Mouse (Mus musculus): ENCODE data around the gene Gpsm3. TPM values are rescaled to one million over a fixed set of nuclear protein-coding genes. Genes with fewer than 3 reads are reported as not detected.

Gpsm3 gene
- polyA plus RNA-seq, 1 experiment: 10.0 TPM

DNA sequence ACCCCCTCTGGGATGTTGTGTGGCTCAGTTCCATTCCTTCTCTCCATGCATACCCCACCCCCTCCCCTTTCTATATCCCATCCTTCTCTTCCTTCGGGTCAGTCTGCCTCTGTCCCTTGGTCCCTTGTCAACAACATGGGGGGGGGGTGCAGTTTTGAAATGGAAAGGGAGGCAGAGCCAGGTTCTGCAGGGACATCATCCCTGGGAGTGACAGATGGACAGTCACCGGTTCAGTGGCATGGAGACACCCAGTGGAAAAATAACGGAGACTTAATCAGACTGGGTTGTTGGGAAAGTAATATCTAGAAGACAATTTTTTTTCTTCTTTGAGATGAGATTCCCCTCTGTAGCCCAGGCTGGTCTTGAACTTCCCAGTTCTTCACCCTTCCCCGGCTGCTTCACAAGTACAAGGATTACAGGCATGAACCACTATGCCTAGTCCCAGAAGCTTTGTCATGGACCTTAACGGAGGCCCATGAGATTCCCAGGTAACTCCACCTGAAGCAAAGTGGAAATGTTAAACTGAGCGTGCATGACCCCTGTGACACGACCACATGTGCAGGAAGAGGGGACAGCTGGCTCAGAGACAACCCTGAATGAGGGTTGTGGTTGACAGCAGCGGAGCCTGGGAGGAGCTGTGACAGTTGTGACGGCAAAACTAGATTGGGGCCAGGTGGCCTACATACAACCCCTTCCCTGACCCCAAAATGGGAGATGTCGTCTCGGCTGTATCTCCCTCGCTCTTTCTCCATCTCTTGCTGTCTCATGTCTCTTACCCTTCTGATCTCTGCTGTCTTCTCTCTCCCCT lies 40.4 kb downstream of the Gpsm3 start:
- no peak for DNase-seq (ENCODE audit: low read depth)

DNA sequence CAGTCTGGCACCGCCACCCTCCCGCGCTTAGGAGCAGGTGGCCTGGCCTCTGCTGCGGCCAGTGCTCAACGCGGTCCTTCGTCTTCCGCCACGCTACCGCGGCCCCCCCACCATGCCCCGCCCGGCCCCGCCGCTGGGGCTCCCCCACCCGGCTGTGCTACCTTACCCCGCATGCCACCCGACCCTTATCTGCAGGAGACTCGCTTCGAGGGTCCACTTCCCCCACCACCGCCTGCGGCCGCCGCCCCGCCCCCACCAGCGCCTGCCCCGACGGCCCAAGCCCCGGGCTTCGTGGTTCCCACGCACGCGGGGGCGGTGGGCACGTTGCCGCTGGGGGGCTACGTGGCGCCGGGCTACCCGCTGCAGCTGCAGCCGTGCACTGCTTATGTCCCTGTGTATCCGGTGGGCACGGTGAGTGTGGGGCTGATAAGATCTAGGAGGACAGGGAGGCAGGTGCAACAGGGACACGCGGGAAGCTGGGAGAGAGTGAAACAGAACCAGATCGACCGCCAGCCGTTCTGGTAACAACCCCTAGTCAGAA lies 41.2 kb downstream of the Gpsm3 start:
- DNase-seq (ENCODE audit: low read depth): no peak

DNA sequence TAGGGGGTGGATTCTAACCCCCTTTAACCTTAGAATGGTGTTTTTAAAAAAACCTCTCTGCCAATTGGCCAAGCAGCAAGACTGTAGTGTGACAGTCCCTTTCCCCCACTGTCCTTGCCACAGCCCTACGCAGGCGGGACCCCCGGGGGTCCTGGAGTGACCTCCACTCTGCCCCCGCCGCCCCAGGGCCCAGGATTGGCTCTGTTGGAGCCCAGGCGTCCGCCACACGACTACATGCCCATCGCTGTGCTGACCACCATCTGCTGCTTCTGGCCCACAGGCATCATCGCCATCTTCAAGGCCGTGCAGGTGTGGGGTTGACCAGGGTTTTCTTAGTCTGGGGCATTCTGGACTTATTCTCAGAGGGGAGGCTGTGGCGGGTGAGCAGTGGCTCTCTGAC lies 42.0 kb downstream of the Gpsm3 start:
- DNase-seq (ENCODE audit: low read depth): no peak

DNA sequence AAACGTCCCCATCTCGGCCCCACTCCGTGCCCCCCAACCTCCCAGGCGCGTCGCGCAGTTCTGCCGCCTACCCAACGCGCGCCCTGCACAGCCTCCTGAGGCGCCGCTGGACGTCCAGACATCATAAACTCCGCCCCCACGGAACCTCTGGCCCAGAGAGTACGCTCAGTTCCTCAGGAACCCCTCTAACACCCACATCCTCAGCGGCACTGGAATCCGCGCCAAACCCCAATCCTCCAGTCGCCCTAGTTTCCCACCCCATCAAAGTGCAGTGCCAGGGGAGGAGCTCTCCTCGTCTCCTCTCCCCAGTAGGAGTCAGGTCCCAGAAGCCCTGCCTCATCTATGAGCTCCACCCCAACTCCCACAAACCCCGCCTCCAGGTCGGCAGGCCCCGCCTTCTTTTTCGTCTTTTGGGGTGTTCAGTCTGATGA lies 42.7 kb downstream of the Gpsm3 start:
- DNase-seq (ENCODE audit: low read depth): no peak

DNA sequence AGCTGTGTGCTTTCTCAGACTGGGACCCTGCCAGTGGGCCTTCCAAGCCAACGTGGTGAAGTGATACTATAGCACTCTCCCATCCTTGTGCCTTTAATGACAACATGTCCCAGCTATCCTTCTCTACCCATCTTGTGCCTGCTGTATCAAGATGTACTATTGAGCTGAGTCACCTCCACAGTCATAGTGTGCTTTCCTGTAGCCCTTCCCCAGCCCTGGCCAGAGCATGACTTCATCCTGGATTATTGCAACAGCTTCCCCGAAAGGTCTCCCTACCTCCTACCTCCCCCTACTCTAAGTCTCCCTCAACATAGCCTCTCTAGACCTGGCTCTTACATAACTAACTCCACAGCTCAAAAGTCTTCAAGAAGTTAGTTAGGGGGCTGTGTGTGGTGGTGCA lies 46.1 kb downstream of the Gpsm3 start:
- DNase-seq (ENCODE audit: low read depth): no peak

DNA sequence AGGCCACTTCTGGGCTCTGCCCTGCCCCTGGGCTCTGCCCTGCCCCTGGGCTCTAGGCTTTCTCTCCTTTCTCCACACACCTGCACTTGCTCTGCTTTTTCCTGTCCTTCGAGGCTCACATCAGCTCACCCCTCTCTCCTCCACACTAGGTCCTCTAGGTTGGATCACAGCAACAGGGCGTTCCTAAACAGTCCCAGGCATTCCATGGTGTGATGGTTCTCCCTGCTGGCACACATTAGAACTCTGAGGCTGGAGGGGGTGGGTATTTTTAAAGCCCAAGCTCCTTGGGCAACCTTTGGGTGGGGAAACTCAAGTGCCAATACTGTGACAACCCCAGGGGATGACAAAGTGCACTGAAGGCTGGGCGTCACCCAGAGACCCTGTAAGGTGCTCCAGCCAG lies 47.9 kb downstream of the Gpsm3 start:
- no peak for DNase-seq (ENCODE audit: low read depth)

DNA sequence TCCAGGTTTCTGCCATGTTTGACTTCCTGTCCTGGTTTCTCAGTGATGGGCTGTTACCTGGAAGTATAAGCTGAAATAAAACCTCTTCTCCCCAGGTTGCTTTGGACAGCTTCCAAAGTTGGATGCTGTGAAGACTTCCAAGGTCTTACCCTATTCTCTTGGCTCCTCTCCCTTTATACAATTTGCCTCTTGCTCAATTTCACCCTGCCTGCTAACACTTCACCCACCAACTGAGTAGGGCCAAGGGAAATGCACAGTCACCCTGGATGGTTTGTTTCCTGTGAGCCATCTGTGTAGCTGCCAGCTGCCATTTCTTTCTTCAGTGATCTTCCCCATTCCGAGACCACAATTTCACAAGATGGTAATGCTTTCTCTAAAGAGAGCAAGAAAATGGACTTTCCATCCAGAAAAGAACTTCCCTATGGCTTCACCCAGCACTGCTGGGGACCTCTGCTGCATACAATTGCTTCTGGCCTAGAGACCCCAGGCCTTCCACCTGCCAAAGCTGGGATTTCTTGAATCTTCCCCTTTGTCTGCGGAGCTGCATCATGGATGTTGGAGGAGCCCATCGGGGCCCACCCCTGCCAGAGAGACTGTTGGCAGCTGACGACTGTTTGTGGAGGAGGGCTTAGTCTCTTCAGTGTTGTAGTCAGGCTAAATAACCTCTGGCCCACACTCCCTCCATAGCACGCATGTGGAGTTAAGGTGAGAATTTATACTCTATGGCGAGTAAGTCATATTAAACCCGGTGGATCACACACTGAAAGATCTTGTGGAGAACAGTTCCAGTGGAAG lies 50.1 kb downstream of the Gpsm3 start:
- peak; percentile 83 for DNase-seq (ENCODE audit: low read depth)

DNA sequence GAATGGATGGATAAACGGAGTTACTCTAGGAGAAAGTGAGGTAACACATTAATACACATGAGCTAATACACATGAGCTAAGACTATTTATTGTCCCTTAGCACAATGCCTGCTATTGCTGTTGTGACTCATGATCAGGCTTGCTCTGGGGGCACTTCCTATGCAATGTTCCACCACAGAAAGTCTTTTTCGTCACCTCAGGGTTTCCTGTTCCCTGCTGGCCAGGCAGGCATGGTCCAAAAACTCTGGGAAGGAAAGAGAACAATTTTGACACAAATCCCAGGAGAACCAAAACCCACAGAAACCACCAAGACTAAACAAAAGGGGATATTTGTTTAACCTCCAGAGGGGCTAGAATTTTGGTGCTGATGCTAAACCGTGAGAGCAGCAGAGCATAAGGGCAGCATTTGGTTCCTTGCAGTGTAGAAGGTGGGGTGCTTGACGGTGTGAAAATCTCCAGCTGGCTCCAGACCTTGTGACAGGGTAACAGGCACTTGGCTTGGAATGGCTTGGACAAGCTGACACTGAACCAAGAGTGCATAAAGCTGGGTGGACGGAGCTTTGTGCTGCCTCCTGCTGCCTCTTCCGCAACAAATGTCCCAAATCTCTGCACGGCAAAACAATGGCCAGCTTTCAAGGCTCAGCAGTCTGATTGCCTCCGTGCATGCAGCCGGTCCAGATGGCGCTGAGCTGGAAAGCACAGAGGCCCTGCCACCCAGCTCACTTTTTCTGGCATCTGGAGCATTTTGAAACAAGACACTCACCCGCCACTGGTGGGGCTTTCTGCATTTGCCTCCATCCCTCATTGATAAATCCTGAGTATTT lies 51.4 kb downstream of the Gpsm3 start:
- DNase-seq (ENCODE audit: low read depth): no peak

Other genes starting within 250 kb of the Gpsm3 start
- gene Btnl2, start 235.0 kb upstream of the Gpsm3 start, polyA plus RNA-seq (2012; rRNA removed): 0.62 and 0.66 TPM in 2 replicates
- 0.06 and 0.07 TPM in 2 replicates for gene Btnl1, start 212.7 kb upstream of the Gpsm3 start, polyA plus RNA-seq (2012; rRNA removed)
- gene BC051142, start 191.0 kb upstream of the Gpsm3 start, polyA plus RNA-seq (2012; rRNA removed): 3.0 and 3.2 TPM in 2 replicates
- gene Btnl4, start 112.5 kb upstream of the Gpsm3 start, polyA plus RNA-seq (2012; rRNA removed): 0.11 TPM in 1 of 2 replicates, not detected in the other
- not detected in 2 replicates for gene Btnl6, start 72.5 kb upstream of the Gpsm3 start, polyA plus RNA-seq (2012; rRNA removed)
- gene Notch4, start 25.5 kb upstream of the Gpsm3 start, polyA plus RNA-seq (2012; rRNA removed): 18.2 and 28.9 TPM in 2 replicates
- 51.3 and 59.8 TPM in 2 replicates for gene Pbx2, start 1.5 kb downstream of the Gpsm3 start, polyA plus RNA-seq (2012; rRNA removed)
- gene Ager, start 8.1 kb downstream of the Gpsm3 start, polyA plus RNA-seq (2012; rRNA removed): 5.3 and 5.5 TPM in 2 replicates
- 99.2 and 108 TPM in 2 replicates for gene Rnf5, start 13.9 kb downstream of the Gpsm3 start, polyA plus RNA-seq (2012; rRNA removed)
- gene Agpat1, start 14.5 kb downstream of the Gpsm3 start, polyA plus RNA-seq (2012; rRNA removed): 204 and 232 TPM in 2 replicates
- gene Egfl8, start 26.2 kb downstream of the Gpsm3 start, polyA plus RNA-seq (2012; rRNA removed): 3.6 and 5.3 TPM in 2 replicates
- 49.6 and 62.9 TPM in 2 replicates for gene Ppt2, start 38.7 kb downstream of the Gpsm3 start, polyA plus RNA-seq (2012; rRNA removed)
- gene Prrt1, start 39.7 kb downstream of the Gpsm3 start, polyA plus RNA-seq (2012; rRNA removed): 15.8 and 28.1 TPM in 2 replicates
- 2.9 and 9.3 TPM in 2 replicates for gene Fkbpl, start 55.0 kb downstream of the Gpsm3 start, polyA plus RNA-seq (2012; rRNA removed)
- gene Atf6b, start 57.3 kb downstream of the Gpsm3 start, polyA plus RNA-seq (2012; rRNA removed): 87.4 and 87.8 TPM in 2 replicates
- 34.9 and 42.7 TPM in 2 replicates for gene Tnxb, start 80.7 kb downstream of the Gpsm3 start, polyA plus RNA-seq (2012; rRNA removed)
- 138 and 171 TPM in 2 replicates for gene C4b, start 154.1 kb downstream of the Gpsm3 start, polyA plus RNA-seq (2012; rRNA removed)
- gene Cyp21a1, start 214.8 kb downstream of the Gpsm3 start, polyA plus RNA-seq (2012; rRNA removed): 0.28 and 0.29 TPM in 2 replicates
- 37.7 and 59.7 TPM in 2 replicates for gene Stk19, start 247.1 kb downstream of the Gpsm3 start, polyA plus RNA-seq (2012; rRNA removed)
- gene Dxo, start 247.2 kb downstream of the Gpsm3 start, polyA plus RNA-seq (2012; rRNA removed): 62.6 and 64.9 TPM in 2 replicates

Measured in gonadal fat pad, adult 2 months (tissue).